Mouse (Mus musculus) limb, embryonic 14.5 days (tissue): ENCODE measurements around the gene Aip. TPM values are rescaled to one million over a fixed set of nuclear protein-coding genes. Genes with fewer than 3 reads are reported as not detected.

Source experiments
- ATAC-seq: fragments of 200-750 bp; cut with Nextera tagmentation; 2 replicates; pipeline ENCODE4 v1.8.0; 2017; ENCODE audit warnings: low read depth, moderate number of reproducible peaks, moderate TSS enrichment; ENCODE audit not compliant: low FRiP score
- DNase-seq: peaks from one replicate; pipeline ENCODE4 v3.0.0-alpha.2; 2015; ENCODE audit warnings: low spot score
- H3K27ac ChIP-seq: fragments of 300-500 bp; sonication (generic); replicated peaks from 2 replicates; pipeline ENCODE4 v1.5.1; 2014; ENCODE audit warnings: low read depth, mild to moderate bottlenecking, low read length, moderate library complexity, mixed read lengths
- H3K27me3 ChIP-seq: fragments of 300-500 bp; sonication (generic); 2 replicates; pipeline ENCODE4 v1.6.1; 2014; ENCODE audit warnings: low read length, mixed read lengths; ENCODE audit not compliant: control insufficient read depth, insufficient read depth
- H3K36me3 ChIP-seq: fragments of 300-500 bp; sonication (generic); 2 replicates; pipeline ENCODE4 v1.6.1; 2014; ENCODE audit warnings: mild to moderate bottlenecking, low read length, moderate library complexity, mixed read lengths; ENCODE audit not compliant: control insufficient read depth, insufficient read depth
- H3K4me1 ChIP-seq: fragments of 300-500 bp; sonication (generic); 2 replicates; pipeline ENCODE4 v1.6.1; 2014; ENCODE audit warnings: antibody characterized with exemption, low read length, mixed read lengths; ENCODE audit not compliant: control insufficient read depth, insufficient read depth
- H3K4me2 ChIP-seq: fragments of 300-500 bp; sonication (generic); replicated peaks from 2 replicates; pipeline ENCODE4 v1.6.1; 2014; ENCODE audit warnings: low read depth, mild to moderate bottlenecking, low read length, moderate library complexity; ENCODE audit not compliant: severe bottlenecking
- H3K4me3 ChIP-seq: fragments of 300-500 bp; sonication (generic); replicated peaks from 2 replicates; pipeline ENCODE4 v1.5.1; 2014; ENCODE audit warnings: low read length
- H3K9ac ChIP-seq: fragments of 300-500 bp; sonication (generic); 2 replicates; pipeline ENCODE4 v1.6.1; 2014; ENCODE audit warnings: mild to moderate bottlenecking, low read depth, low read length, moderate library complexity; ENCODE audit not compliant: severe bottlenecking
- H3K9me3 ChIP-seq: fragments of 300-500 bp; sonication (generic); 2 replicates; pipeline ENCODE4 v1.6.1; 2016; ENCODE audit warnings: low read length; ENCODE audit not compliant: control insufficient read depth
- POLR2A ChIP-seq: fragments of 200-500 bp; IDR thresholded peaks from 2 replicates; pipeline ENCODE4 v1.8.0; 2012; ENCODE audit warnings: inconsistent platforms, mild to moderate bottlenecking, moderate library complexity, borderline replicate concordance; ENCODE audit not compliant: insufficient read depth, insufficient read length; ENCODE audit errors: extremely low read depth
- WGBS: fragments of 180-500 bp; shearing (Covaris S2); extraction: QIAGEN DNeasy Blood & Tissue Kit; methylation state at CpG from one replicate; pipeline ENCODE4 v1.1.7; 2014; 5-methylcytosine and 5-hydroxymethylcytosine counted together
- polyA plus RNA-seq, 2 experiments: library from polyadenylated mRNA; depleted of rRNA in 1 of 2; stranded (reverse) in 1 of 2; unstranded in 1 of 2; fragments of >200 nt; fragmentation: Nextera tagmentation in 1 of 2; extraction: Ambion mirVana in 1 of 2; gene quantifications; 2 replicates each; pipeline versions ENCODE4 v1.2.1 to v1.2.3; 2012 to 2014

The Aip gene
- polyA plus RNA-seq, 2 experiments: 86.4 to 119 TPM

DNA sequence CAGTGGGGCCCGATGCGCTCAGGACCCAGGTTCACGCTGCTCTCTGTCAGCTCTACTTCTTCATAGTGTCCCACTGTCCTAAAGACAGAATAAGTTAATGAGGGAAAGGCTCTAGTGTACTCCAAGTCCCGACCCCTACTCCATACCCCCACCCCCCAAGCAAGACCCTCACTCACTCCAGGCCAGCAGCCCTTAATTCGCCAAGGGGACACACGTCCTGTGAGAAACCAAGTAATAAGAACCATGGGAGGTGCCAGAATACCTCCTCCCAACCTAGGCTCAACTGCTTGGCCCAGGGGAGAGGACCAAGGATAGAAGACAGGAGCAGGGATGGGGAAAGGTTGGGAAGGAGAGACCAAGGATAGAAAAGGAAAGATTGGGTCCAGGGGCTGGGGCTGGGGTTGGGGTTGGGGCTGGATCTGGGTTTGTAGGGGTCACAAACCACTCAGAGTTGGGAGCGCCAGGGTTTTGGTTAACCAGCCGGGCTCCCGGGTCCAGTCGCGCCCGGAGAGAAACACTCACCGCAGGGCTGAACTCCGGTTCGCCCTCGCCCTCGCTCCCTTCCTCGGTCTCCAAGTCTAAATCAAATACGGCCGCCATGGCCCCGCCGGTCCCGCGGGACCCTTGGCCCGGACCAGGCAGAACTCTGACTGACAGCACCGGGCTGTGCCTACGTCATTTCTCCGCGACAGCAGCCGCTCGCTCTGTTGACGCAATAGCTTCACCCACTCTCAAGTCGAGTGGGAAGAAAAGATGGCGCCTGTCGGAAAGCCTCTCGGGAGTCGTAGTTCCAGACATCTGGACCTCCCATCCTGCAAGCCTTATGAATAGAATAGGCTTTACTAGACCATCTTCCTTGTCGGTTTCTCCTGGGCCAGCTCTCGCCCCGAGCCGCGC is 37.2 kb upstream of the Aip start, which contains the start of gene Rps6kb2:
TSS of gene Rps6kb2 (minus strand) at position 709 of the 897 bp plus-strand sequence.
- 8% methylated on average over 42 of the region's 42 CpGs for WGBS
- TF ChIP-seq POLR2A: peak; percentile 39; the same call in 1 of the 2 replicates
- ATAC-seq (peak; percentile 91), DNase-seq (peak; percentile 99)
- H3K27ac ChIP-seq: peak within 1 kb of the TSS; percentile 70
- H3K4me2 ChIP-seq: peak within 1 kb of the TSS; percentile 89
- H3K4me1 ChIP-seq: peaks cover 12% of the 10 kb centered on the region
- H3K9ac ChIP-seq: peak within 1 kb of the TSS; percentile 77
- peaks cover 33% of the 10 kb centered on the region for H3K36me3 ChIP-seq
- no peaks in the 10 kb centered on the region for H3K9me3 ChIP-seq
- H3K27me3 ChIP-seq: no peaks in the 10 kb centered on the region
- peak within 1 kb of the TSS; percentile 70 for H3K4me3 ChIP-seq

DNA sequence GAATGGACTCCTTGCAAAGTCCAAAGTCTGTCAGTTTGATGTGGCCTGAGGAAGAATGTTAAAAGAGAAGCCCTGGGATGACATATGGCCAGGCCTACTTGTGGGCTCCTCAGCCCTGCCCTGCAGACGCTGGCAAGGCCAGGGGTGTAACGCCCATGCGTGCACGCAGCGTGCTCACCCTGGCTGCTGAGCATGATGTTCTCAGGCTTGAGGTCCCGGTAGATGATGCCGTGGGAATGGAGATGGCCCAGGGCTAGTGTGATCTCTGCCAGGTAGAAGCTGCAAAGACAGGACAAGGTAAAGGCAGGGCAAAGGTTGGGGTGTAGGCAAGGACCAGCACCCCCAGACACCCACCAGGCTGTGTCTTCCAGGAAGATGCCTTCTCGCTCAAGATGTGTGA is 33.4 kb upstream of the Aip start:
- 91% methylated on average over 8 of the region's 8 CpGs for WGBS
- H3K4me1 ChIP-seq: peaks cover 12% of the 10 kb centered on the region
- no peak overlapping the region for H3K9ac ChIP-seq
- no peak overlapping the region for H3K4me3 ChIP-seq
- H3K27ac ChIP-seq: no peak overlapping the region
- no peaks in the 10 kb centered on the region for H3K9me3 ChIP-seq
- ATAC-seq: no peak
- DNase-seq: no peak
- H3K27me3 ChIP-seq: no peaks in the 10 kb centered on the region
- no peak overlapping the region for H3K4me2 ChIP-seq
- peaks cover 58% of the 10 kb centered on the region for H3K36me3 ChIP-seq
- no peak for TF ChIP-seq POLR2A

DNA sequence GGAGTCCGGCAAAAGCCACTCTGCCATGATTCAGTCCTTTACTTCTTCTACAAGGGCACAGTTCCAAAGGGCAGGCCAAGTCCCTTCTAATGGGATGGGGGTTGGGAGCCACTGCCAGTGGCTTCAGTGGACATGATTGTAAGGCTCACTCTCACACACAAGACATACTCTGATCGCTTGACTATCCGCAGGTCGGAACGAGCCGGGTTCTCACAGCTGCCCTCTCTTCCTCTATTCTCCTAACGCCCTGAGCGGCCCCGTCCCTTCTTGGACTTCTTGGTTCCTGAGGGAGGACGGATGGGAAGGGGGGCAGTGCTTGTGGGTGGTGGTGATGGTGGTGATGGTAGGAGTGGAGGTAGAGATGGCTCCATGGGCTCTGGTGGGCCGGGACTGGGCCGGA is 31.1 kb upstream of the Aip start:
- Histone ChIP-seq H3K27ac (no peak overlapping the region), H3K9ac (no peak overlapping the region), H3K4me2 (no peak overlapping the region), H3K36me3 (peaks cover 69% of the 10 kb centered on the region), H3K4me1 (no peaks in the 10 kb centered on the region), H3K27me3 (no peaks in the 10 kb centered on the region), H3K9me3 (no peaks in the 10 kb centered on the region), H3K4me3 (no peak overlapping the region)
- DNase-seq: no peak
- TF ChIP-seq POLR2A: no peak
- no peak for ATAC-seq
- 92% methylated on average over 12 of the region's 12 CpGs for WGBS

DNA sequence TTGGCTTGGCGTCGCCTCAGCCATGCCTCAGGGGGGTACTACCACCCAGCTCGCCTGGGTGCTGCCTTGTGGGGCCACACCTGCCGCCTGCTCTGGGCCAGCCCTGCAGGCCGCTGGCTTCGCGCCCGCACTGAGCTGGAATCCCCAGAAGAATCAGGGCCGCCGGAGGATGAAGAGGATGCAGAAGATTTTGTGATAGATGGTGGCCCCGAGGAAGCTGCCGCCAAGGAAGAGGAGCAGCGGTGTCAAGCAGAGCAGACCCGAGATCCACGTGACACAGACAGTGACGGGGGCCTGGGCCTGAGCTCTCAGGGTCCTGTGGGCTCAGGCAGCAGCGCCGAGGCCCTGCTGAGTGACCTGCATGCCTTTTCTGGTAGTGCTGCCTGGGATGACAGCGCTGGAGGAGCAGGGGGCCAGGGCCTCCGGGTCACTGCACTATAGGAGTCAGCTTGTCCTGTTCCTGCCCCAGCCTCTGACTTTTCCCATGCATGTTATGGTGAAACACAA is 30.5 kb upstream of the Aip start:
- WGBS: 80% methylated on average over 20 of the region's 20 CpGs
- no peaks in the 10 kb centered on the region for H3K9me3 ChIP-seq
- H3K27ac ChIP-seq: no peak overlapping the region
- H3K27me3 ChIP-seq: no peaks in the 10 kb centered on the region
- H3K9ac ChIP-seq: no peak overlapping the region
- TF ChIP-seq POLR2A: no peak
- no peak overlapping the region for H3K4me2 ChIP-seq
- no peak for DNase-seq
- no peaks in the 10 kb centered on the region for H3K4me1 ChIP-seq
- ATAC-seq: no peak
- no peak overlapping the region for H3K4me3 ChIP-seq
- peaks cover 67% of the 10 kb centered on the region for H3K36me3 ChIP-seq

DNA sequence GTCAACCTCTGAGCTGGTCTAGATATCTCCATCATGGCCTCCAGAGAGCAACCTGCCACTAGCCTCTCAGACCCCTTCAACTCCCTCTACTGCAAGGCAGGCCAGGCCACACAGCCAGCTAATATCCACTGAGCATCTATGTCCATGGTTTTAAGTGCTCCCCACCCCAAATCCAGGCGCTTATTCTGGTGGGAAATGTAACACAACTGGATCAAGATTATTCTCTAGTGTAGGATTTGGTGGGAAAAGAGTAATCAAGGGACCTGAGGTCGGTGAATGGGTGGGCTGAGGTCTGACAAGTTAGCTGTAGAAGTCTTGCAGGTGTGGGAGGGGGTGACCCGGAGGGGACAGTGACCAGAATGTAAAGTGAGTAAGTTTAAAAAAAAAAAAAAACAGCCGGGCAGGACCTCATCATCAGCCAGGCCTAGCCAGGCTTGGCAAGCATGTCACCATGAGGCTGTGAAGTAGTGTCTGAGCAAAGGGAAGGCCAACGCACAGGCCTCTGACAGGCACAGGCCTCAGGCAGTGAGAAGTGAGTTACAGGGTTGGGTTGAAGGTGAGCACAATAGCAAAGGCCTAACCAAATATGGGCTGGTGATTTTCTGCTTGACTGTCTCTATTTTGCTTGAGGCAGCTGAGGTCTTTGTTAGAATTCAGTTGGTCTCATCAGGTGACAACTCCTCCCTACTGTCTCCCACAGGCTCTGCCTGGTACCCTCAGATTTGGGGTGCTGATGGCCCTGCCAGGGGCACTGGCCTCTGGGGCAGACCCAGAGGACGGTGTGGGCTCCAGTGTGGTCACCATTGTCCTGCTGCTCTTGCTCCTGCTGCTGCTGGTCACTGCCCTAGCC is 29.8 kb upstream of the Aip start:
- H3K4me2 ChIP-seq: no peak overlapping the region
- 77% methylated on average over 6 of the region's 6 CpGs for WGBS
- ATAC-seq: no peak
- H3K4me1 ChIP-seq: no peaks in the 10 kb centered on the region
- no peak for TF ChIP-seq POLR2A
- H3K4me3 ChIP-seq: no peak overlapping the region
- peaks cover 68% of the 10 kb centered on the region for H3K36me3 ChIP-seq
- H3K27ac ChIP-seq: no peak overlapping the region
- no peaks in the 10 kb centered on the region for H3K9me3 ChIP-seq
- no peak for DNase-seq
- no peaks in the 10 kb centered on the region for H3K27me3 ChIP-seq
- no peak overlapping the region for H3K9ac ChIP-seq
